Mouse (Mus musculus) T-cell, adult 66 days (primary cell): Measurements from ENCODE around the gene Acss1. TPM values are rescaled to one million over a fixed set of nuclear protein-coding genes. Genes with fewer than 3 reads are reported as not detected.

Source experiments
- total RNA-seq, 2 experiments: library from RNA; stranded (reverse); gene quantifications; 3 replicates in 1 of 2; 4 replicates in 1 of 2; pipeline ENCODE4 v1.2.4; 2023

The Acss1 gene
- 10 to 100 TPM; 44.1 to 47.4 TPM for total RNA-seq

DNA sequence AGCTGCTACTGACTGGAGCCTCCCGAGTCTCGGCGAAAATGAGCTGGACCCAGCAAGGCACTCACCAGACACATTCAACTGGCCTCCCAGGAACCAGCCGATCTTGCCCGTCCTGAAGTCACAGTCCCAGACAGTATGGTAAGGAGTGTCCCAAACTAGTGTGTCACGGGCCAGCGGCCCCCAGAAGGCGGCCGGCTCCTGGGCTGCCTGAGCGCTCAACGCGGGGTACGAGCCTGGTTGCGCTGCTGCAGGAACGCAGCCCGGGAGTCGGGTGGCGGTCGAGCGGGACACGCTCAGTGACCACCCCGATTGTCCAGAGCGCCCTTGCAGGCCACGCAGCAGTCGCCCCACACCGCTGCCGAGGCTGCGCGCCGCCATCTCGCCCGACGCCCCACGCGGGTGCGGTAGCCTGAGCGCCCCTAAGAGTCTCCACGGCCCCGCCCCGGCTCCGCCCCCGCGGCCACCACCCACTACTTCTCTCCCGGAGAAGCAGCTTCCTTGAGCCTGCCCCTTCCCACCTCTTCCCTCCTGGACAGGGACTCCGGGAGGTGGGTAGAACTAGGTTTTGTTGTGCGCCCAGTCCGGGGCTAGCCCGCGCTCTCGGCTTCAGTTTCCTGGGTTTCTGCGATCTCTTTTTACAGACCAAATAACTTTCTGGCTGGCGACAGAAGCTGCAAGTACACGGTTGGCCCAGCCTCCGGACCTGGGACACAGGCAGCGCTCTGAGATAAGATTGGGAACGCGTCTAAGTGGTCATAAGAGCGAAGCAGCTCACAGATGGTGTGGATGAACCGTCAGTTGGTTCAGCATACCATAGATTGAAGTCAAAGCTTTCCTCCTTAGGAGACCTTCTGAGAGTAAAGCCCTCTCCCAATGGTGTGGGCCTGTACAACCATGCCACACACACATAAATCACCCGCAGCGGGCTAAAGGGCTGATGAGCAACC is at the start of gene Acss1:
TSS of gene Acss1 (minus strand) at position 681 of the 947 bp plus-strand sequence.

GRCm38 (mm10) chr2:150689223-150689800 is 21.0 kb upstream of the Acss1 start, which contains the start of gene Vsx1:
Gene Vsx1, minus strand, starts transcription at chr2:150689360.

GRCm38 (mm10) chr2:150608087-150608799 is 60.1 kb downstream of the Acss1 start, which contains the start of gene Apmap:
Gene Apmap, minus strand, starts transcription at chr2:150608567.

DNA sequence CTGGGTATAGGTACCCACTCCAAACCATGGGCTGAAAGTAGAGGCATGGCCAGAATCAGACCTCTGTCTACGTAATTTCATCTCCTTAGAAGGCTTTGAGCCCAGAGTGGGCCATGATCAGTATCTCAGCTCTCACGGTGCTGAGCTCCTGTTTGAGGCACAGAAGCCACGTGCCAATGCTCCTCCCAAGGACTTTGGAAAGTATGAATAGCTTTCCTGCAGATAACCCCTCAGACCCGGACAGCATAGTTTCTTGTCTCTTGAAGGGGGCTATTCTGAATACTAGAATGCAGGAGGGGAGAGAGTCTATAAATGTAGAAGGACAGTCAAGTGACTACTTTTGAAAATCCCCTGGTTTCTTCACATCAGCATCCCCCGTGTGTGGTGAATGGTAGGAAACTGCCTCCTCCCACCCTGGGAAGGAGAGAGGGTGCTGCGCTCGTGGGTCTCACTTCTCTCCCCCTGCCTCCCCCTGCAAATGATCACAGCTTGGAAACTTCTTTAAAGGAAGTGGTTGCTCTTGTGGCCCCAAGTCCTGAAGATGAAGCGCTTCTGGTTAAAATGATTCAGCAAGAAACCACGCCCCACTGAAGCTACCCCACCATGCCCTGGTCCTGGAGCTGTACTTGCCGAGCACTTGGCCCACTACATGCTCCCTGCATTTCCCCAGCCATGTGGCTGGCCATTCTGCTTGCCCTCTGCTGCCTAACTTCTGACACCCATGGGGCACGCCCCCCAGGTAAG is 98.3 kb downstream of the Acss1 start, which contains the start of gene Cst7:
TSS of gene Cst7 (plus strand) at position 569 of the 744 bp plus-strand sequence.

Other genes starting within 250 kb of the Acss1 start
- gene Zfp442, start 217.0 kb downstream of the Acss1 start, total RNA-seq, result 1 to 10 TPM; 4.9 to 6.6 TPM
- gene Zfp345, start 183.4 kb downstream of the Acss1 start, total RNA-seq, result 1 to 10 TPM; 1.5 to 1.6 TPM
- 10 to 100 TPM; 34.9 to 43.1 TPM for gene Cst7, start 98.1 kb downstream of the Acss1 start, total RNA-seq
- 10 to 100 TPM; 25.5 to 35.0 TPM for gene Apmap, start 59.9 kb downstream of the Acss1 start, total RNA-seq
- gene Vsx1, start 20.9 kb upstream of the Acss1 start, total RNA-seq, result not detected
- gene Entpd6, start 80.5 kb upstream of the Acss1 start, total RNA-seq, result 10 to 100 TPM; 29.4 to 37.2 TPM
- gene Pygb, start 118.2 kb upstream of the Acss1 start, total RNA-seq, result 10 to 100 TPM; 67.3 to 82.5 TPM
- 10 to 100 TPM; 36.3 to 37.8 TPM for gene Abhd12, start 236.2 kb upstream of the Acss1 start, total RNA-seq
- 1 to 10 TPM; 3.5 to 3.6 TPM for gene Gins1, start 236.9 kb upstream of the Acss1 start, total RNA-seq